Mouse (Mus musculus): ENCODE results near the gene Tra2a. TPM values are rescaled to one million over a fixed set of nuclear protein-coding genes. Genes with fewer than 3 reads are reported as not detected.

The Tra2a gene
- total and polyA plus RNA-seq, 3 experiments: 35.7 to 174 (median 160) TPM

DNA sequence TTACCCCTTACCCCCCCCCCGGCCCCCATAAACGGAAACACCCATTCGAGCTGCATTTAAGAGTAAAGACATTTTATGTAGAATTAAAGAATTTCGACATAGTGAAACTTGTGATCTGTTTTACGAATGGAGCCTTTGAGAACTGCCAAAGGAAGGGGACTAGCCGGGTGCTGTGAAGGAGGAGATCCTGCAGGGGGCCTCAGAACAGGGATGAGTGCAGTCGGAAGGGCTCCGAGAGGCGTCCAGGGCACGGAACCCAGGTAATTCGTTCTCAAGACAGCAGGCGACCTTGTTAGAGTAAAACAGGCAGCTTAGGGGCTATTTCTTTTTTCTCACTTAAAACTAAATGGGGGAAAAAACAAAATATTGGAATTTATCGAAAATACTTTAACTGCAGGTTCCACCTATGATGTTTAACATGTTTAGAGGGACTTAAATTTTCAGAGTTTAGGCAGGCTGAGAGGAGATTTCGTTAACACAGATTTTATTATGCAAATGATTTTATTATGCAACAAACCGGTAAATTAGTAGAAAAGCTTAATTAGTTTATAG, 36.6 kb downstream of the Tra2a start:
- TF ChIP-seq GATA2 (IDR thresholded peaks at IDR 0.05; ENCODE audit: borderline replicate concordance, low read depth, low read length) (no peak), POLR2AphosphoS5 (IDR thresholded peaks at IDR 0.05; ENCODE audit: insufficient replicate concordance, low read depth, low read length) (no peak), GATA1 (IDR thresholded peaks at IDR 0.05; ENCODE audit: borderline replicate concordance, low read length) (no peak), TAL1 (conservative IDR thresholded peaks at IDR 0.05; ENCODE audit: low read depth, low read length) (no peak), CTCF (IDR thresholded peaks at IDR 0.05; ENCODE audit: low read depth, low read length) (peak; percentile 55)
- Histone ChIP-seq H3K27me3 (ENCODE audit: insufficient read depth, low read length) (peaks cover 4% of the 10 kb centered on the region; the same call in 1 of the 2 replicates), H3K36me3 (replicated peaks) (peaks cover 3% of the 10 kb centered on the region), H3K4me1 (ENCODE audit: insufficient read depth, low read depth, low read length) (peaks cover 20% of the 10 kb centered on the region), H3K9me3 (replicated peaks) (no peaks in the 10 kb centered on the region), H3K4me3 (ENCODE audit: low read depth, low read length) (peak overlapping the region; percentile 38; the same call in 1 of the 2 replicates)
- DNase-seq (ENCODE audit: low spot score) (peak; percentile 52), ATAC-seq (ENCODE audit: extremely low read depth, insufficient number of reproducible peaks, low FRiP score, poor library complexity, severe bottlenecking) (peak; percentile 34; the same call in 1 of the 2 replicates)

DNA sequence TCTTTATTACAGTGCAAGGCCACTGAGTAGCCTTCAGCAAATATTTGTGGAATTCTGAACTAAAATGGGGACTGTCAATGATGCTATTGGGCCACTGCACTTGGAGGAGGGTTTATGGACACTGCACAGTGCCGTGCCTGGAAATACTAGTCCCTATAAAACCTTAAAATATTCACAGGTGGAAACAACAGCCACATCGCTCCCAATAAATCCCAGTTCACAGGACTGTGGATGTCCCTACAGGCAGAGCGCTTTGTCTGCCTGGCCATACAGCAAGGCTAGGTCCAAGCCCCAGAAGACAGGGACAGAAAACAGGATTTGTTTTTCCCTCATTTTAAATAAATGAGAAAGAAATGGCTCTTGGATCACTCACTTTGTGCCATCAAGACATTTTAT, 38.1 kb downstream of the Tra2a start:
- no peak for DNase-seq (ENCODE audit: low spot score)
- Histone ChIP-seq H3K4me3 (ENCODE audit: low read depth, low read length) (no peak overlapping the region), H3K27me3 (ENCODE audit: insufficient read depth, low read length) (0 out of 2 replicates have a peak, but pooled peaks cover 2% of the 10 kb centered on the region), H3K9me3 (replicated peaks) (no peaks in the 10 kb centered on the region), H3K4me1 (ENCODE audit: insufficient read depth, low read depth, low read length) (peaks cover 22% of the 10 kb centered on the region), H3K36me3 (replicated peaks) (peaks cover 3% of the 10 kb centered on the region)
- ATAC-seq (ENCODE audit: extremely low read depth, insufficient number of reproducible peaks, low FRiP score, poor library complexity, severe bottlenecking): no peak
- TF ChIP-seq POLR2AphosphoS5 (IDR thresholded peaks at IDR 0.05; ENCODE audit: insufficient replicate concordance, low read depth, low read length) (no peak), CTCF (IDR thresholded peaks at IDR 0.05; ENCODE audit: low read depth, low read length) (no peak), GATA1 (IDR thresholded peaks at IDR 0.05; ENCODE audit: borderline replicate concordance, low read length) (no peak), GATA2 (IDR thresholded peaks at IDR 0.05; ENCODE audit: borderline replicate concordance, low read depth, low read length) (no peak), TAL1 (conservative IDR thresholded peaks at IDR 0.05; ENCODE audit: low read depth, low read length) (no peak)

DNA sequence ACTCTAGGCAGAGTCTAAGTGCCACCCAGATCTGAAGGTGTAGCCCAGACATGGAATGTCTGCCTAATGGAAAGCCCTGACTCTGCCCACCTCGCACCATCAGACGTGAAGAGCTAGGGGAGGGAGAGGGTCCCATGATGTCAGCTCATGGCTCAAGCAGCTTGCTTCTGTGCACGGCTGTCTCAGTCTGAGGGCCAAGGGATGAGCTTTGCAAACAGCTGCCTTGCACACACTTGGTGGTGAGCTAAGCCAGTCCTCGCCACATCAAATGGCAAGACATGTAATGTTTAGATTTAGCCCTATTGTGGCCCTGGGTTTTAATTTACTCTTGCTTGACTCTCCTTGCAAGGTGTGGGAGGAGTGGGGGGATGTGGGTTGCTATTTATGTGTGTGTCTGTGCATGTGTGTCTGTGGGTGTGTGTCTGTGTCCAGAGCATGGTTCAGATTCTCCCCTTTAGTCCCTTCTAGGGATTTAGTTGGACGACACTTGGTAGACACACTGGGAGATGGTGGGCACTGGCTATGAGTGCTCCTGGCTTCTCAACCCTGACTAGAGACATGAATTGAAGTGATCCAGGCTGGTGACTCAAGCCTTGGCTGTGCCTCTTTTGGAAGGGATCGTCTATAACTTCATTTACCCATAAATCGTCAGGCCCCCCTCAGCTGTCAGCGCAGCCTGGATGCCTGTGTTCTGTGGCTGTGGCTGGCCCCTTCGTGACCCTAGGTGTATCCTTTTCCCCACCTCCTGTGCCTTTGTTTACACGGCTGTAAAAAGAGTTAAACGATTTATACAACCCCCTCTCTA, 38.7 kb downstream of the Tra2a start:
- Histone ChIP-seq H3K36me3 (replicated peaks) (peaks cover 3% of the 10 kb centered on the region), H3K27me3 (ENCODE audit: insufficient read depth, low read length) (0 out of 2 replicates have a peak, but pooled peaks cover 2% of the 10 kb centered on the region), H3K4me1 (ENCODE audit: insufficient read depth, low read depth, low read length) (peaks cover 24% of the 10 kb centered on the region), H3K4me3 (ENCODE audit: low read depth, low read length) (no peak overlapping the region), H3K9me3 (replicated peaks) (no peaks in the 10 kb centered on the region)
- DNase-seq (ENCODE audit: low spot score) (no peak), ATAC-seq (ENCODE audit: extremely low read depth, insufficient number of reproducible peaks, low FRiP score, poor library complexity, severe bottlenecking) (no peak)
- TF ChIP-seq CTCF (IDR thresholded peaks at IDR 0.05; ENCODE audit: low read depth, low read length) (no peak), GATA2 (IDR thresholded peaks at IDR 0.05; ENCODE audit: borderline replicate concordance, low read depth, low read length) (no peak), GATA1 (IDR thresholded peaks at IDR 0.05; ENCODE audit: borderline replicate concordance, low read length) (no peak), POLR2AphosphoS5 (IDR thresholded peaks at IDR 0.05; ENCODE audit: insufficient replicate concordance, low read depth, low read length) (no peak), TAL1 (conservative IDR thresholded peaks at IDR 0.05; ENCODE audit: low read depth, low read length) (no peak)

DNA sequence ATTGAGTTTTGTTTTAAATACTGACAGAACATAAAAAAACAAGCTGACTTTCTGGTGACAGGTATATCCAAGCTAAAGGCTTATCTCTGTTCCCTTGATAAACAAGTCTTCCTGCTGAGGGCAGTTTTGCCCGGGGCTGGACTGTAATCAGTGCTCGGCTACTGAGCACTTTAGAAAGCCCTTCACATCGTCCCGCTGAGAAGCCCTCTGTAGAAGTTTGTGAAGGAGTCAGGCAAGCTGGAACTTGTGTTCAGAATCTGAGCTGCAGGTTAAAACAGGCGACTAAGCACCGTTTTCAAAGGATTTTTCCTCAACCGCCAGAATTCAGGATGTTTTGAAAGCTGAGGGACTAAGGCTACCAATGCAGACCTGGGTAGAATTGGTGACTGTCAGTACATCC, 41.9 kb downstream of the Tra2a start:
- no peak for TF ChIP-seq POLR2AphosphoS5 (IDR thresholded peaks at IDR 0.05; ENCODE audit: insufficient replicate concordance, low read depth, low read length)
- no peak for TF ChIP-seq CTCF (IDR thresholded peaks at IDR 0.05; ENCODE audit: low read depth, low read length)
- no peak for TF ChIP-seq GATA2 (IDR thresholded peaks at IDR 0.05; ENCODE audit: borderline replicate concordance, low read depth, low read length)
- TF ChIP-seq GATA1 (IDR thresholded peaks at IDR 0.05; ENCODE audit: borderline replicate concordance, low read length): no peak
- no peak for TF ChIP-seq TAL1 (conservative IDR thresholded peaks at IDR 0.05; ENCODE audit: low read depth, low read length)
- DNase-seq (ENCODE audit: low spot score): no peak
- no peak overlapping the region for H3K4me3 ChIP-seq (ENCODE audit: low read depth, low read length)
- no peaks in the 10 kb centered on the region for H3K27me3 ChIP-seq (ENCODE audit: insufficient read depth, low read length)
- no peaks in the 10 kb centered on the region for H3K9me3 ChIP-seq (replicated peaks)
- H3K36me3 ChIP-seq (replicated peaks): peaks cover 3% of the 10 kb centered on the region
- no peak for ATAC-seq (ENCODE audit: extremely low read depth, insufficient number of reproducible peaks, low FRiP score, poor library complexity, severe bottlenecking)
- peaks cover 6% of the 10 kb centered on the region for H3K4me1 ChIP-seq (ENCODE audit: insufficient read depth, low read depth, low read length)

DNA sequence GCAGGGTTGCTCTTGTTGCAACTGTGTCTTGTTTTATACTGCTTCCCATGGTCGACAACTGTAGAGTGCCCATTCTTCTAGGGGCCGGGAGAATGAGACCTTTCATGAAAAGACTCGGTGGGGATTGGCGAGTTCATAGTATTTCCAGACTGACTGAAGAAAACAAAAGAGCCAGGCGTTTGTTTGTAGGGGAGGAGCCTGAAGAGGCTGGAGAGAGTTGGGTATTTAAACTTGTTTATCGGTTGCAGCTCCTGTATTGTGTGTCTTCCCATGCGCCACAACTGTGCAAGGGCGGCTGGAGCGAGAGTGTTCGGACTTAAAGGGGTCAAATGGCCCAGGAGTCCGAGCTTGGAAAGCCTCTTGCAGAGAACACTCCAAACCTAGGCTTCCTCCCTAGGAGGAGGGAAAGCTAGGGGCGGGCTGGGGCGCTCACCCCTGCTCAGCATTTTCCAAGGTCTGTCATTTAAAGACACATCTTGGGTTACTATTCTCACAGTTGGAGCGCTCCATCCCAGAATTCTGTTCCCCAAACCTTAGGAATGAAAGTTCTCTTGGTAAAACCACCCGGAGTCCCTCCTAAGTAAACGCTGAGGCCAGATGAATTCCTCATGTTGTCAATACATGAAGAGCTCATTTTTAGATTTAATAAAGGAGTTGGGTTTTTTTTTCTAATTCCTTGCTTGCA, 43.8 kb downstream of the Tra2a start:
- no peaks in the 10 kb centered on the region for H3K9me3 ChIP-seq (replicated peaks)
- H3K27me3 ChIP-seq (ENCODE audit: insufficient read depth, low read length): no peaks in the 10 kb centered on the region
- peaks cover 3% of the 10 kb centered on the region for H3K36me3 ChIP-seq (replicated peaks)
- peak overlapping the region; percentile 68 for H3K4me3 ChIP-seq (ENCODE audit: low read depth, low read length)
- DNase-seq (ENCODE audit: low spot score) (no peak), ATAC-seq (ENCODE audit: extremely low read depth, insufficient number of reproducible peaks, low FRiP score, poor library complexity, severe bottlenecking) (no peak)
- TF ChIP-seq CTCF (IDR thresholded peaks at IDR 0.05; ENCODE audit: low read depth, low read length) (no peak), TAL1 (conservative IDR thresholded peaks at IDR 0.05; ENCODE audit: low read depth, low read length) (no peak), GATA1 (IDR thresholded peaks at IDR 0.05; ENCODE audit: borderline replicate concordance, low read length) (no peak), POLR2AphosphoS5 (IDR thresholded peaks at IDR 0.05; ENCODE audit: insufficient replicate concordance, low read depth, low read length) (no peak), GATA2 (IDR thresholded peaks at IDR 0.05; ENCODE audit: borderline replicate concordance, low read depth, low read length) (no peak)
- peaks cover 6% of the 10 kb centered on the region for H3K4me1 ChIP-seq (ENCODE audit: insufficient read depth, low read depth, low read length)
